Mouse (Mus musculus): Measurements from ENCODE around the gene Smim14.

GRCm38 (mm10) chr5:65438041-65438440 lies 98.9 kb downstream of the Smim14 start:
- no peak for TF ChIP-seq POLR2A (IDR thresholded peaks at IDR 0.05; ENCODE audit: insufficient read depth, low read depth, low read length)
- TF ChIP-seq CTCF (IDR thresholded peaks at IDR 0.05; ENCODE audit: insufficient read depth, low read depth, low read length): no peak

All from olfactory bulb, adult 2 months (tissue).